Mouse (Mus musculus) CD4-positive, CD25-positive, alpha-beta regulatory T cell, adult 4 months (primary cell): ENCODE results near the gene Foxp1. TPM values are rescaled to one million over a fixed set of nuclear protein-coding genes. Genes with fewer than 3 reads are reported as not detected.
A peak's percentile ranks its signal among the peaks of the same experiment; 100 is the strongest.

ENCODE experiments used
- ATAC-seq: one replicate; pipeline ENCODE4 v1.8.0; 2017
- polyA plus RNA-seq, 2 experiments: library from polyadenylated mRNA; unstranded; fragments of 100-300 nt; shearing (Covaris generic); gene quantifications; one replicate each; pipeline ENCODE4 v1.2.1; 2017

Foxp1 gene
- polyA plus RNA-seq, 2 experiments from 2014 or later, result 275 to 341 TPM

- no peak for ATAC-seq
Observed at GRCm38 (mm10) chr6:99436371-99436770, 86.2 kb downstream of the Foxp1 start.

- peak; percentile 58 for ATAC-seq
Observed at GRCm38 (mm10) chr6:99435140-99435539, 87.4 kb downstream of the Foxp1 start.

GRCm38 (mm10) chr6:99433006-99433405, 89.5 kb downstream of the Foxp1 start:
- ATAC-seq, result peak; percentile 51

DNA sequence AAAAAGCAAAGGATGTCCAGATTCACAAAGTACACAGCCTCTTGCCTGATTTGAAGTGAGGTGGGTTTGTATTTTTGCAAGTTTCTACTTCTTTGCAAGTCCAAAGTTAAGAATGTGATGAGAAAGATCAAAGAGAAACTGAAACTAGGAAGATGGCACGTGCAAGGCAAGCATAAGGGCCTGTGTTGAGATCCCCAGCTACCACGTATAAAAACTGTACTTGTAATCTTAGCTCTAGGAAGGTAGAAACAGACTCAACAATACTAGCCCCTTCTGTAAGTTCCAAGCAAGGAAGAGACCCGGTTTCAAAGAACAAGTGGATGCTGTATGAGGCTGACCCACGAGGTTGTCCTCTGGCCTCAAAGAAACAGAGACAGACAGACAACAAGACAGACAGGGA, 90.6 kb downstream of the Foxp1 start:
- peak; percentile 38 for ATAC-seq

DNA sequence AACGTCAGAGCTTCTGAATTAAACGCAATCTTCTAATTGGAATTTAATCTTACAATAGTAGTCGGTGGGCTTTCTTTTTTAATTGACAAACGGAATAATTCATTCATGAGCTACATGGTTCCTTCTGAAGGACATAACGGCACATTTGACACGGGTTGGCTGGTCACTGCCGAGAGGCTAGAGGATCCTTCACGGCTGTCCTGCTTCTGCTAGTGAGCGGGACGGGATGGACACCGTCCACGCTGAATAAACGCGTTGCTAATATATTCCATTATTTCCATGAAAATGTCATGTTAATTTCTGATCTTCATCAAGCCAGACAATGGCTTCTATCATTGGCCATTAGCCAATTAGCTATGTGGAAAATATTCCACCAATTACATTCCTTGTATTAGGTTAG, 92.0 kb downstream of the Foxp1 start:
- no peak for ATAC-seq

DNA sequence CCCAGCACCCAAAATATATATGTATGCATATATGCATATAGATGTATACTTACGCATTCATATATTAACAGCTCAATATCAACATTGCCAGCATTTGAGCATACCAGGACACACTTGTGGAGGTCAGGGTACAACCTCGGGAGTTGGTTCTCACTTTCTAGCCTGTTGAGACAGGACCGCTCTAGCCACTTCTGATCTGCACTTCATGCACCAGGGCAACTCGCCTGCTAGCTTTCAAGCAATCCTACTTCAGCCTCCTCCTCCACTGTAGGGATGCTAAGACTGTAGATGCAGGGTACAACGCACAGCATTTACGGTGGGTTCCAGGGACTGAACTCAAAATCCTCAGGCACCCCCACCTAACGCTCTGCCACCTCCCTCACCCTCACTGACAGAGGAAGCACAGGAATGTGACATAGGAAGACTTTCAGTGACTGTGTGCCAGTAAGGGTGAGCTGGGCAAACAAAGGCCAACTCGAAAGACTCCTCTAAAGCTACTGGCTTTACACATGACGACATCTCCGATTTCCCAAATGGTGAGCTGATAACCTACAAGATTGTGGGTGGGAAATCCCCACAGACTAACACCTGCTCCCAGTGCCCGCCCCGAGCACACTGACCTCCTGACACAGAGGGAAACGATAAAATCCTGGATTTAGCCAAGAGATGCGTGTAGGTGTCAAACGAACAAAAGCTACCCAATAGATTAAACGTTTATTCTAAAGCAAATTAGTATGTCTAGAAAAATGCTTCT, 93.0 kb downstream of the Foxp1 start:
- ATAC-seq, result no peak

DNA sequence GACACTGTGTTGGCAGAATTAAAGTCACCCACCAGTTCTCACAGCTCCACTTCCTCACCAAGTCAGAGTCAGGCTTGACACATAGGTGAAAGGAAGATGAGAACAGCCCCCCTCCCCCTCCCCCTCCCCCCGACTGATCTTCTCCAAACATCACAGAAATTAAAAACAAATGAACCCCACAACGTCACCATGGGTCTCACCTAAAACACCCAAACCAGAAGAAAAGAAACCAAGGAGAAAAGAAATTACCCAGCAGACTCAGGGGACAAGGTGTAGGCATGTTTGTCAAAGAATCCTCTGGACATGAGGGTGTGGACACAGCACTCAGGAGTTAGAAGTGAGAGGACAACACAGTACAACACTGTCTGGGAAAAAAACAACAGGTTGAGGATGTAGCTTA, 93.6 kb downstream of the Foxp1 start:
- ATAC-seq, result peak; percentile 12

- no peak for ATAC-seq
Observed at GRCm38 (mm10) chr6:99427301-99427700, 95.2 kb downstream of the Foxp1 start.

DNA sequence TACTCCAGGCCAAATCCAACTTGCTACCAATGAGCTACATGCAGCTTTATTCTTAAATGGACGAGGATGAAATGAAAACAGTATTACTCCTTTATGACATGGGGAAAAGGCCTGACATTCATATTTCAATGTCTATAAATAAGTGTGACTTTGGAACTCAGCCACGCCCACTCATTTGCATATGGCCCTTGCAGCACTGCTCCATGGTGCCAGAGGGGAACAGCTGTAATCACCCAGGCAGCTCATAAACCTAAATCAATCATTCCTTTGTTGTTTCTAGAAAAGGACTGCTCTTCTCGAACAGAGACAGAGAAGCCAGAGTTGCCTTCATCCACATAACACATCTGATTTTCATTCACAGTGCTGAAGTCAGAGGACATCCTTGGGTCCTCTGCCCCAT, 97.5 kb downstream of the Foxp1 start:
- no peak for ATAC-seq

- ATAC-seq, result peak; percentile 94
Observed at GRCm38 (mm10) chr6:99420666-99421065, 101.9 kb downstream of the Foxp1 start.

DNA sequence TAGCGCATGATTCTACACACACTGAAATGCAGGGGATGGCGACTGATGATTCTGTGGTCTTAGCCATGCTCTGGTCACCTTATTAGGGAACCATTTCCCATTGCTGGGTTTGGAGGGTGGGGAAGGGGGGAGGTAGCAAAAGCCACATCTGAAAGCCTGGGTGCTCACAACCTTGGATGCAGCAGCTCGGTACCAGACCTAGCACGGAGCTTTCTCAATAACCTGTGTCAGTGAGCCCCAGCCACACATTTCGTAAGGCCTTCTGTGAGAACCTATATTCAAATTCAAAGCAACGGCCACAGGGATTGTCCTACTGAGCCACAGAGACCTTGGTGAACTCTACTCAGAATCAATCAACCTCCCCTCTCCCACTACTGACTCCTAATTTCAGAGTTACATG, 109.9 kb downstream of the Foxp1 start:
- ATAC-seq, result no peak

GRCm38 (mm10) chr6:99409602-99410001, 112.9 kb downstream of the Foxp1 start:
- ATAC-seq, result no peak

- ATAC-seq, result no peak
Observed at GRCm38 (mm10) chr6:99408880-99409279, 113.6 kb downstream of the Foxp1 start.

GRCm38 (mm10) chr6:99403755-99404390, 118.6 kb downstream of the Foxp1 start:
- peak; percentile 48 for ATAC-seq

DNA sequence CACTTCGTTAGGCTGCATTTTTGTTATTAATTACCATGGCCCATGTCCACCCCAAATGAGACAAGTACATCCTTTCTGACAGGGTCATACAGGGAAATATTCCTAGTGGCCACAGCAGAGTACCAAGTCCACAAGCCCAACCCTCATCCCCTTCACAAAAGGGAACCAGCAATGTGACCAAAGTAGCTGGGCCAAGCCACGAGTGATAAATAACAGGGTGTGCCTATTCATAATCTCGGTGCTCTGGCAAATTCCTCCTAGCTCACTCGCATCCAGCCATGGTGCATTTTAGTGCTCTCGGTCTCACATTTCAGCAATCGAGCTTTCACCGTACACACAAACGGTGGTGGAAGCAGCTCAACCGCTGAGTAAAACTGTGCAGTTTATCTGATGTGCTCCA, 119.6 kb downstream of the Foxp1 start:
- ATAC-seq, result no peak

- peak; percentile 8 for ATAC-seq
Observed at GRCm38 (mm10) chr6:99402370-99402769, 120.2 kb downstream of the Foxp1 start.

DNA sequence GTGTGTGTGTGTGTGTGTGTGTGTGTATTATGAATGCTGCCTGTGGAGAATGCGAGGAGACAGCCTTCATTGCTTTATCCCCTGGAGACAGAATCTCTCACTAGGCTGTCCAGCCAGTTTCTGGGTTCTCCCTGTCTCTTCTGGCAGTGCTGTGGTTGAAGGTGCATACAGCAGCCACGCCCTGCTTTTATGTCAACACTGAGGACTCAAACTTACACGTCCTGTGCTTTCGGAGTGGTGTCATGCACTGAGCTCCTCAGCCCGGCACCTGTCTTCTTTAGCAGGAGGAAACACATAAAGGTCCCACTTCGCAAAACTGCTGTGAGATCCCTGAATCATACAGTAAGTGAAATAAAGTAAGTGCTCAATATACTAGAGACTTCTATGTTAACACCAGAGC, 120.7 kb downstream of the Foxp1 start:
- ATAC-seq, result peak; percentile 56

- ATAC-seq, result peak; percentile 33
Observed at GRCm38 (mm10) chr6:99401211-99401610, 121.3 kb downstream of the Foxp1 start.

DNA sequence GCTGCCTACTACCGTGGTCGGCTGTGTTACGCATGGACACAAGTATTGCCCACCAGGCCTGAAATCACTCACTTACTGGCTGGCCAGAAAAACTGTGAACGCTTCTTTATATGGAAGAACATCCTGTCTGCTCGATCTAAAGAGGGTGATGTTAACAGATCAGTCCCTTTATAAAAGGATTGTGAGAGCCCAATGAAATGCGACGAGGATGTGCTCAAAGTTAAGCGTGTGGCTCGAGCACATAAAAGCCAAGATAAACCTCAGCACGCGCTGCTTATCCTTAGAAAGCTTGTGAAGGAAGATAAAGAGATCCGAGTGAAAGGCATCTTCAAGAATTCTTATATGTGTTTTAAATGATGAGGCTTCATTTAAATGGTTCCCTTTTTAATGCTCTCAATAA, 126.8 kb downstream of the Foxp1 start:
- ATAC-seq, result peak; percentile 13

GRCm38 (mm10) chr6:99394801-99395200, 127.7 kb downstream of the Foxp1 start:
- ATAC-seq, result peak; percentile 56

DNA sequence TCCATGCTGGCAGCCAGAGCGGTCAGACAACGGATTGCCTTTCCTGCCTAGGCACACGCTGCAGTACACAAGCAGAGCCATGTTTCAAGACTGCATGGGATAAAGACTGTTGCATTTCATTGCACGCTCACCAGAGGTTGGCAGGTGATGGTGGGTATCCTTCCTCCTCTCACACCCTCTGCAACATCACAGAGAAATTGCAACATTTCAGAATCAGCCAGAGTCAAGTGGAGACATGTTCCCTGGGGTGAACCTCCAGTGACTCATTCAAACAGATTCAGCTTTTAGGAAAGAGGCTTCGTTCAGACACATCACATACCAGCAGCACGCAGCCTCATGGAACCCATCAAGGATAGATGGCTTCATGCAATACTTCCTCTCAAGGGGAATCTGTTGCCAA, 130.0 kb downstream of the Foxp1 start:
- no peak for ATAC-seq

DNA sequence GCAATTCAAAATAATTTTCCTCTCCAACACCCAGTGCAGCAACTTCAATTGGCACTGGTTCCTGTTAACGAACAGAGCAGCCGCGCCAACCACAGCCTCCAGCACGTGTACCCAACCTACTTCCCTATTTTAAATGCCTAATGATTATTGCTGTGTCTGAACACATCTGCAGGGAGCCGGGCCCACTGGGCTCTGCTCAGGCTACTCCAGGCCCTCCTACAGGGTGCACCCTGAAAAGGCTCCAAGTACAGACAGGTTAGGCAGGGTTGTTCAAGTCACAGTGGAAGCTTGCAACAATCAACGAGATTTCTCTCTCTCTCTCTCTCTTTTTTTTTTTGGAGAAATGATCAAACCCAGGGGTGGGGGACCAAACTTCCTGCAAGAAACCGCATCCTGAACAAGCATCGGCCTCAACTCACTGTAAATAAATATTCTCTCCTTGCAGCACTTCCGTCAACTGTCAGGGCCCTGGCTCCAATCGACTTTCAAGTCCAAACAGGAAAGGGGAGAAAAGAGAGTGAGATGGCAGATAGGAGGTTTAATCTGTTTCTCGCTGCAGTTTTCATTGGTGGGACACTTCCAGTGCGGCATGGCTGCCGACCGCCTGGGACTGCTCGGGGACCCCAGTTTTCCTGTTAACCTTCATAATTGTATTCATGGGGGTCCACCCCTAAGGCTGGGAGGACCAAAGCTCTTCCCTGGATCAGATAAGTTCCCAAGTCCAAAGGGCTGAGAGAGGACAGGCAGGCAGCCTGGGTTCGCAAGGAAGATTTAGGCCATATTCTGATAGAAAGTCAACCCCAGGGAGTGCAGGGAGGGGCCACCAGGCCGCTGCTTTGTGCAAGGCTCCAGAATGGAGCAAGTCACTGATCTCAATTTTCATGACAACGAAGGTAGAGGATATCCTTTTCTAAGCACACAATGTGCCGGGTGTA, 133.5 kb downstream of the Foxp1 start:
- ATAC-seq, result peak; percentile 77

DNA sequence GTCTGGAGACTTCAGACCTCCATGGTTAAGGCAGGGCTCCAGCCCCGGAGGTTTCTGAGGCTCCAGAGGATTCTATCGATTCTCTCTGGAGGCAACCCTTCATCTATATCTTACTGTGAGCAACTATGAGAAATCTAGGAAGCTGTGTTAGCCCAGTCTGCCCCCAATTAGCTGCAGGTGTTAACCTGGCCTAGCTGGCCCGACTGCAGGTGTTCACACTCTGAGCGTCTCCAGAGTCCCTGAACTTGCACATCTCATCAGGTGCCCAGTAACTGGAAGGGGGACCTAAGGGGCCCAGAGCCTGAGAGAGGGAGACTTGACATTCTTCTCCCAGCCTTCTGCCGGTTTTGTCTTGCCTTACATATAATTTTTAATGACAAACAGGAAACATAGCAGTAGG, 134.5 kb downstream of the Foxp1 start:
- peak; percentile 22 for ATAC-seq
